9 mouse cellular contexts compared by ENCODE assay signal in genomic region chr6:124699962-124700610, GRCm38 (mm10). TPM values are rescaled to one million over a fixed set of nuclear protein-coding genes. Genes with fewer than 3 reads are reported as not detected.
DNase-seq lines count a peak whose midpoint lies in the region; ATAC-seq lines count a peak whose summit lies in the region.
"Had no signal": no experiment of that assay in that cellular context is flagged by ENCODE, and none has a peak within 500 bp of the region (broad histone marks: within the 10 kb centered on the region; RNA-seq: fewer than 3 reads in every experiment).

No protein-coding gene starts in this region.

- no peak overlapping the region for H3K9ac ChIP-seq in liver, embryonic 16.5 days (ENCODE audit: low read depth, low read length)

- H3K27me3 ChIP-seq in heart, embryonic 10.5 days (ENCODE audit: insufficient read depth, poor library complexity, severe bottlenecking), result no peaks in the 10 kb centered on the region
- no peaks in the 10 kb centered on the region for H3K27me3 ChIP-seq in liver, embryonic 16.5 days (ENCODE audit: control insufficient read depth, insufficient read depth, low read depth, low read length)

- no peak overlapping the region for H3K27ac ChIP-seq in heart, embryonic 10.5 days
- H3K27ac ChIP-seq in liver, embryonic 16.5 days (ENCODE audit: low read length), result peak overlapping the region; percentile 12; the same call in 1 of the 2 replicates

- no peak overlapping the region for H3K4me2 ChIP-seq in liver, embryonic 16.5 days (ENCODE audit: low read depth, low read length)

- no peaks in the 10 kb centered on the region for H3K9me3 ChIP-seq in heart, embryonic 10.5 days
- no peaks in the 10 kb centered on the region for H3K9me3 ChIP-seq in liver, embryonic 16.5 days (replicated peaks; ENCODE audit: control insufficient read depth, low read length)
- H3K9me3 ChIP-seq: G1E had no signal

- no peak overlapping the region for H3K4me3 ChIP-seq in heart, embryonic 10.5 days
- no peak overlapping the region for H3K4me3 ChIP-seq in liver, embryonic 16.5 days (ENCODE audit: low read depth, low read length)

- H3K4me1 ChIP-seq in heart, embryonic 10.5 days, result peaks cover 14% of the 10 kb centered on the region; the same call in 1 of the 2 replicates
- H3K4me1 ChIP-seq in liver, embryonic 16.5 days (ENCODE audit: control insufficient read depth, low read depth, low read length), result no peaks in the 10 kb centered on the region; the same call in 1 of the 2 replicates

- peak; percentile 52 for ATAC-seq in liver, embryonic 16.5 days (ENCODE audit: low read depth)

- DNase-seq in heart, adult 18-20 months, result peak; percentile 79 to 87
- DNase-seq in heart, embryonic 10.5 days (ENCODE audit: low spot score), result no peak
- peak; percentile 92 for DNase-seq in Muller cell, postnatal 12 days (ENCODE audit: inconsistent ontology term)
- peak; percentile 87 for DNase-seq in fibroblast of lung, adult 2 months (ENCODE audit: low read depth)
- peak; percentile 66 for DNase-seq in kidney, adult 18-20 months
- no peak for DNase-seq in thymus, postnatal 14 days
- no peak for DNase-seq in thymus, postnatal 25 days

- peaks cover 60% of the 10 kb centered on the region for H3K36me3 ChIP-seq in heart, embryonic 10.5 days
- H3K36me3 ChIP-seq in liver, embryonic 16.5 days (ENCODE audit: control insufficient read depth, insufficient read depth), result peaks cover 58% of the 10 kb centered on the region

- 83% methylated on average over 11 of the region's 11 CpGs for WGBS in heart, embryonic 10.5 days
- WGBS in liver, embryonic 16.5 days (ENCODE audit: insufficient replicate concordance), result 77% methylated on average over 11 of the region's 11 CpGs

RNA-seq across cellular contexts. Expression of gene Emg1, which starts 11.9 kb away (rescaled TPM):
- 10 to 100 TPM; 78.1 to 80.8 TPM for total RNA-seq in heart, adult 18-20 months (2021)
- 162 and 216 TPM in 2 replicates for polyA plus RNA-seq in heart, embryonic 10.5 days (2016; fragmentation: Nextera tagmentation; extraction: Ambion mirVana)
- polyA plus RNA-seq in liver, embryonic 16.5 days (2015; fragmentation: Nextera tagmentation; extraction: Ambion mirVana), result 105 and 121 TPM in 2 replicates

RNA-seq across cellular contexts. Expression of gene Phb2, which starts 12.1 kb away (rescaled TPM):
- 100 to 1,000 TPM; 277 to 319 TPM for total RNA-seq in heart, adult 18-20 months (2021)
- 438 and 483 TPM in 2 replicates for polyA plus RNA-seq in heart, embryonic 10.5 days (2016; fragmentation: Nextera tagmentation; extraction: Ambion mirVana)
- polyA plus RNA-seq in liver, embryonic 16.5 days (2015; fragmentation: Nextera tagmentation; extraction: Ambion mirVana), result 206 and 214 TPM in 2 replicates

RNA-seq across cellular contexts. Expression of gene Lpcat3, which starts 37.3 kb away (rescaled TPM):
- total RNA-seq in heart, adult 18-20 months (2021), result 10 to 100 TPM; 37.3 to 38.3 TPM
- 45.2 and 53.8 TPM in 2 replicates for polyA plus RNA-seq in heart, embryonic 10.5 days (2016; fragmentation: Nextera tagmentation; extraction: Ambion mirVana)
- 80.1 and 88.6 TPM in 2 replicates for polyA plus RNA-seq in liver, embryonic 16.5 days (2015; fragmentation: Nextera tagmentation; extraction: Ambion mirVana)

RNA-seq across cellular contexts. Expression of gene Ptpn6, which starts 38.4 kb away (rescaled TPM):
- total RNA-seq in heart, adult 18-20 months (2021), result 10 to 100 TPM in 1 of 2 experiments, 1 to 10 TPM in 1; 3.0 to 12.9 TPM
- 5.9 and 8.6 TPM in 2 replicates for polyA plus RNA-seq in heart, embryonic 10.5 days (2016; fragmentation: Nextera tagmentation; extraction: Ambion mirVana)
- polyA plus RNA-seq in liver, embryonic 16.5 days (2015; fragmentation: Nextera tagmentation; extraction: Ambion mirVana), result 38.2 and 38.3 TPM in 2 replicates

RNA-seq across cellular contexts. Expression of gene Grcc10, which starts 41.1 kb away (rescaled TPM):
- total RNA-seq in heart, adult 18-20 months (2021), result 100 to 1,000 TPM; 277 to 290 TPM
- polyA plus RNA-seq in heart, embryonic 10.5 days (2016; fragmentation: Nextera tagmentation; extraction: Ambion mirVana), result 297 and 301 TPM in 2 replicates
- 80.7 and 83.6 TPM in 2 replicates for polyA plus RNA-seq in liver, embryonic 16.5 days (2015; fragmentation: Nextera tagmentation; extraction: Ambion mirVana)

Comparison
In these comparisons a context has a peak if more than half of its experiments do, and no peak if none do; other contexts are left out.
1. DNase-seq: peak in heart, adult 18-20 months (2 of 2), Muller cell, postnatal 12 days (single experiment), fibroblast of lung, adult 2 months (single experiment) and kidney, adult 18-20 months (single experiment); none in heart, embryonic 10.5 days (single experiment), thymus, postnatal 14 days (single experiment) and thymus, postnatal 25 days (single experiment).